Mouse (Mus musculus) liver, postnatal 0 days (tissue): ENCODE measurements around the gene Taf5. TPM values are rescaled to one million over a fixed set of nuclear protein-coding genes. Genes with fewer than 3 reads are reported as not detected.

Experiments
- ATAC-seq: fragments of 200-750 bp; cut with Nextera tagmentation; 2 replicates; pipeline ENCODE4 v1.8.0; 2017; ENCODE audit warnings: mild to moderate bottlenecking, moderate library complexity
- DNase-seq: peaks from one replicate; pipeline ENCODE4 v3.0.0-alpha.2; 2016
- H3K27ac ChIP-seq: fragments of 300-500 bp; sonication (generic); 2 replicates; pipeline ENCODE4 v1.5.1; 2014; ENCODE audit warnings: antibody characterized with exemption, moderate library complexity, mild to moderate bottlenecking, low read depth
- H3K27me3 ChIP-seq: fragments of 300-500 bp; sonication (generic); 2 replicates; pipeline ENCODE4 v1.6.1; 2014; ENCODE audit warnings: low read length, control low read depth, mixed read lengths; ENCODE audit not compliant: insufficient read depth
- H3K36me3 ChIP-seq: fragments of 300-500 bp; sonication (generic); replicated peaks from 2 replicates; pipeline ENCODE4 v1.6.1; 2014; ENCODE audit warnings: mild to moderate bottlenecking, control low read depth, low read length, moderate library complexity, mixed read lengths; ENCODE audit not compliant: insufficient read depth
- H3K4me1 ChIP-seq: fragments of 300-500 bp; sonication (generic); 2 replicates; pipeline ENCODE4 v1.6.1; 2014; ENCODE audit warnings: antibody characterized with exemption, mild to moderate bottlenecking, control low read depth; ENCODE audit not compliant: insufficient read depth
- H3K4me2 ChIP-seq: fragments of 300-500 bp; sonication (generic); 2 replicates; pipeline ENCODE4 v1.6.1; 2014; ENCODE audit warnings: low read depth, mild to moderate bottlenecking, low read length, moderate library complexity, mixed read lengths
- H3K4me3 ChIP-seq: fragments of 300-500 bp; sonication (generic); 2 replicates; pipeline ENCODE4 v1.5.1; 2014; ENCODE audit warnings: low read depth, low read length
- H3K9ac ChIP-seq: fragments of 300-500 bp; sonication (generic); replicated peaks from 2 replicates; pipeline ENCODE4 v1.6.1; 2014; ENCODE audit warnings: mild to moderate bottlenecking, moderate library complexity
- H3K9me3 ChIP-seq: fragments of 300-500 bp; sonication (generic); 2 replicates; pipeline ENCODE4 v1.6.1; 2016; ENCODE audit warnings: mild to moderate bottlenecking, control low read depth, low read length, mixed read lengths
- CTCF ChIP-seq: sonication (generic); IDR thresholded peaks from 2 replicates; pipeline ENCODE4 v1.5.1; 2016; ENCODE audit warnings: antibody characterized with exemption, low read depth
- EP300 ChIP-seq: IDR thresholded peaks from 2 replicates; pipeline ENCODE4 v1.6.1; 2016; ENCODE audit warnings: antibody characterized with exemption, low read depth, mild to moderate bottlenecking
- WGBS: fragments of 180-500 bp; shearing (Covaris S2); extraction: QIAGEN DNeasy Blood & Tissue Kit; methylation state at CpG from one replicate; pipeline ENCODE4 v1.1.7; 2014; ENCODE audit not compliant: insufficient replicate concordance; 5-methylcytosine and 5-hydroxymethylcytosine counted together
- polyA plus RNA-seq: library from polyadenylated mRNA; unstranded; fragments of >200 nt; fragmentation: Nextera tagmentation; extraction: Ambion mirVana; gene quantifications from 2 replicates; pipeline ENCODE4 v1.2.1, GENCODE M21; 2015

Taf5 gene
- 2.1 and 2.3 TPM in 2 replicates for polyA plus RNA-seq

DNA sequence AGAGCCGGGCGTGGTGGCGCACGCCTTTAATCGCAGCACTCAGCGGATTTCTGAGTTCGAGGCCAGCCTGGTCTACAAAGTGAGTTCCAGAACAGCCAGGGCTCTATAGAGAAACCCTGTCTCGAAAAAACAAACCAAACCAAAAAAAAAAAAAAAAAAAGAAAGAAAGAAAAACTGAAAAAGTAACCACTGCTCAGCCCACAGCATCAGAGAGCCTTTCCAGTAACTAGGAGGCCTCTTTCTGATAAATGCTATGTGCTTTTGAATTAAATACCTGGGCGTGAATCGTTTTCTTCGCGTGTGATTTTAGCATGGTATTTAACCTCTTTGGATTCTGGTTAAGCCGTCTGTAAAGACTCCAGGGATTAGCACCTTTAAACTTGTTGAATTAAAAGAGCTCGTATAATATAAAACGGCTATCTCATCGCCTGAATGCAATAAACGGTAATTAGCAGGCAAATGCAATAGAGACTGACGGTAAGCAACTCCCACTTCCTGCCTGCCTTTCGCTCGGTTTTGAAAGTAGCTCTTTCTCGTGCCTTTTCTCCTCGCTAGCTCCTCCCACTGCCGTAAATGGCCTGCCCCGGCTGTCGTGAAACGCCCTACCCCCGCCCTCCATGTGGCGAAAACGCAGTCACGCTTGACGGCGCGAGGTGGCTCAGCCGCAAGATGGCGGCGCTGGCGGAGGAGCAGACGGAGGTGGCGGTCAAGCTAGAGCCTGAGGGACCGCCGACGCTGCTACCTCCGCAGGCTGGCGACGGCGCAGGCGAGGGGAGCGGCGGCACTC lies at the start of gene Taf5:
Gene Taf5 (plus strand): TSS at position 651 of the 787 bp plus-strand sequence.
- peak; percentile 98 for DNase-seq
- Histone ChIP-seq H3K9me3 (no peaks in the 10 kb centered on the region), H3K27me3 (no peaks in the 10 kb centered on the region), H3K9ac (peak within 1 kb of the TSS; percentile 93), H3K36me3 (peaks cover 15% of the 10 kb centered on the region), H3K27ac (peak within 1 kb of the TSS; percentile 88), H3K4me3 (peak within 1 kb of the TSS; percentile 92), H3K4me2 (peak within 1 kb of the TSS; percentile 83), H3K4me1 (peaks cover 9% of the 10 kb centered on the region)
- ATAC-seq, result peak; percentile 77
- WGBS, result 10% methylated on average over 46 of the region's 49 CpGs
- TF ChIP-seq CTCF, result peak; percentile 28
- TF ChIP-seq EP300, result no peak

DNA sequence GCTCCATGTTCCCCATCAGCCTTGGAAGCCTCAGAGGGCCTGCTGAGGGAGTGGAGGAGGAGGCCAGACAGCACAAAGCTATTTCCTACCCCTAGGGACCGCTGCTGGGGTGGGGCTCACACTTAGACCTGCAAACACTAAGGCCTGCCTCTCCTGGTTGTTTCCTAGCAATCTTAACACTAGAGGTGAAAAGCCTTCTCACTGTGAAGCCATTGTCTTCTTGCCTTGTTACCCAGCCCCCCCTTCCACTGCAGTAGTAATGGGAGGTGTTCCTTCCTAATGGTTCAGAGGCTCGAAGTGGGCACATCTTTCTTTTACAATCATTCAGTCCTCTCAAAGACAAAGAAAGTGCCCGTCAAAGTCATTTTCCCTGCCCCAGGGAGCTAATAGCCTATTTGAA lies 49.7 kb upstream of the Taf5 start:
- WGBS, result 6% methylated on average over 3 of the region's 3 CpGs

DNA sequence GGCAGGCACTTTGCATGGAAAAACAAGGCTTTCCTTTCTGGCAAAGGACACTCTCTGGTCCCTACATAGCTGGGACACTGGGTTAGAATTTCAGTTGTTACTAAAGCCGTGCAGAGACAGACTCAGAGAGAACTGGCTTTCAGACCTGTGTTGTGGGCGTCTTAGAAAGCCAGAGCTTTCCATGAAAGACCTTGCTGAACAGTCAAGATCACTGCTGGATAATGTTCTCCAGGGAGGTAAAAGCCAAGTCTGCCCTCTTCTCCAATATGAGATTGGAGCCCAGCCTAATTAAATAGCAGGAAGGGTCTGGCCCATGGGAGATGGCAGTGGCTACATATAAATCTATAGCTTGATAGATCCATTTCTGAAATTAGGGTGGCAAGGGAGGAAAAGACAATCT lies 49.2 kb upstream of the Taf5 start:
- no peaks in the 10 kb centered on the region for H3K9me3 ChIP-seq
- no peak for ATAC-seq
- H3K27ac ChIP-seq, result no peak overlapping the region
- no peak for TF ChIP-seq CTCF
- TF ChIP-seq EP300, result no peak
- no peak overlapping the region for H3K4me2 ChIP-seq
- H3K4me1 ChIP-seq, result peaks cover 16% of the 10 kb centered on the region
- H3K4me3 ChIP-seq, result no peak overlapping the region
- H3K9ac ChIP-seq, result no peak overlapping the region
- 36% methylated on average over 2 of the region's 2 CpGs for WGBS
- H3K36me3 ChIP-seq, result no peaks in the 10 kb centered on the region
- H3K27me3 ChIP-seq, result peaks cover 51% of the 10 kb centered on the region
- DNase-seq, result no peak

More for the DNA sequence above, 49.7 kb upstream of the Taf5 start:
- no peak for TF ChIP-seq EP300
- TF ChIP-seq CTCF, result no peak
- ATAC-seq (no peak), DNase-seq (no peak)
- Histone ChIP-seq H3K4me2 (no peak overlapping the region), H3K9me3 (no peaks in the 10 kb centered on the region), H3K27ac (no peak overlapping the region), H3K9ac (no peak overlapping the region), H3K36me3 (no peaks in the 10 kb centered on the region), H3K27me3 (peaks cover 56% of the 10 kb centered on the region), H3K4me3 (no peak overlapping the region), H3K4me1 (peaks cover 16% of the 10 kb centered on the region)

DNA sequence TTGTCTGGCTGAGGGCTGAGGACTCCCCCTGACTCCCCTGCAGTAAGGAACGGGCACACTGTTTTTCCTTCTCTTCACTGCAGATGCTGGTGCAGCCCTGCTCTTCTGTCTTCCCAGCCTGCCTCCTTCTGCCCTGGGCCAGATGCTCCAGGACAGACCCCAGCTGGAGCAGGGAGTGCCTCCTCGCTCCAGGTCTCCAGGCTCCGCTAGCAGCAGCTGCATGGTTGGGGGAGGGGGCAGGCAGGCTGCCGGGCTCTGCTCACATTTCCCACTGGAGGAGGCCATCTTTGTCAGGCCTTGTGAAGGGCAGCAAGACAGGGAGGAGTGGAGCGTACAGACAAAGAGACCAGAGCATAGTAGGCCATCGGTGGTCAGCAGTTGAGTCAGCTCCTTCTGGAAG lies 48.2 kb upstream of the Taf5 start:
- DNase-seq, result no peak

DNA sequence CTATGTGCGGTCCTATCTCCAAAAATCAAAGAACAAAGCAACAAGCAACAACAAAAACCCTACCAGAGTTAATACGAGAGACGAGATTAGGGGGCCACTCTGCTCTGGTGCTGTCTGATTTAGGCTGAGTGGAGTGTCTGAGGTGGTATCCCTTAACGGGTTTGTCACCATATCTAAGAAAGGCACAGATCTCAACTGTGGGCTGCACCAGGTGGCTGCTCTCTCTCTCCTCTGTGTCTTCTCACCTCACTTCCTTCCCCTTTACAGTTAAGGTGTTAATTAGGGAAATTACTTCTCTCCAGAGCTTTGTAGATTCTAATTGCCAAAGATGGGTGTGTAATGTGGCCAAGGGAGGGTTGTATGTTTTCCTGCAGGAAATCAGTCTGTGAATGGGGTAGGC lies 44.8 kb upstream of the Taf5 start:
- TF ChIP-seq CTCF (no peak), EP300 (no peak)
- Histone ChIP-seq H3K4me2 (no peak overlapping the region), H3K4me1 (no peaks in the 10 kb centered on the region), H3K9me3 (no peaks in the 10 kb centered on the region), H3K36me3 (no peaks in the 10 kb centered on the region), H3K4me3 (no peak overlapping the region), H3K27ac (no peak overlapping the region), H3K27me3 (peaks cover 14% of the 10 kb centered on the region), H3K9ac (no peak overlapping the region)
- ATAC-seq (no peak), DNase-seq (no peak)
- WGBS, result 67% methylated on average over 4 of the region's 4 CpGs

More for the DNA sequence above, 48.2 kb upstream of the Taf5 start:
- Histone ChIP-seq H3K4me1 (peaks cover 13% of the 10 kb centered on the region), H3K9me3 (no peaks in the 10 kb centered on the region), H3K9ac (no peak overlapping the region), H3K4me2 (no peak overlapping the region), H3K27ac (no peak overlapping the region), H3K4me3 (no peak overlapping the region), H3K36me3 (no peaks in the 10 kb centered on the region), H3K27me3 (peaks cover 43% of the 10 kb centered on the region)
- ATAC-seq, result no peak
- no peak for TF ChIP-seq CTCF
- no peak for TF ChIP-seq EP300
- 36% methylated on average over 6 of the region's 6 CpGs for WGBS

DNA sequence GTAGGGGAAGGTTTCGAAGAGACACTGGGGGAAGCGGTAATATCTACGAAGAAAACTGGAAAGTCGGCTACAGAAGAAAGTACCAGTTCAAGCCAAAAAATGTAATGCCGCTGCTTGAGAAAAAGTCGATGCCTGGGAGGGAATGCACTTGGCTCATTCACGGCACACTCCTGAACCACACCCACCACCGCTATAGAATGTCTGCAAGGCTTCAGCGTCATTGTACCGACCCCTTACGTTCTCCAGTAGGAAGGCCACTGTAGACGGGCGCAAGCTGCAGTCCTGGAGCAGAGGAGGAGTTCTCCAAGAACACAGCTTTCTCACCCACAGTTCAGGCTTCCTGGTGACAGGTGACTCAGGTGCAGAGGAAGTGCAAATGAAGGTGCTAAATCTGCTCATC lies 44.0 kb upstream of the Taf5 start:
- no peak for TF ChIP-seq EP300
- TF ChIP-seq CTCF, result no peak
- Histone ChIP-seq H3K4me3 (no peak overlapping the region), H3K36me3 (no peaks in the 10 kb centered on the region), H3K27me3 (peaks cover 7% of the 10 kb centered on the region; the same call in 1 of the 2 replicates), H3K4me1 (no peaks in the 10 kb centered on the region), H3K9me3 (no peaks in the 10 kb centered on the region), H3K9ac (no peak overlapping the region), H3K4me2 (no peak overlapping the region), H3K27ac (no peak overlapping the region)
- DNase-seq (no peak), ATAC-seq (no peak)
- WGBS, result 82% methylated on average over 13 of the region's 13 CpGs
